Mouse (Mus musculus) fat pad, adult 2 months (tissue): ENCODE measurements around the gene Nif3l1.

Experiments
- DNase-seq: peaks from one replicate; pipeline ENCODE4 v3.0.0-alpha.2; 2011; ENCODE audit warnings: low read depth, low spot score; ENCODE audit errors: extremely low read depth

The Nif3l1 gene

DNA sequence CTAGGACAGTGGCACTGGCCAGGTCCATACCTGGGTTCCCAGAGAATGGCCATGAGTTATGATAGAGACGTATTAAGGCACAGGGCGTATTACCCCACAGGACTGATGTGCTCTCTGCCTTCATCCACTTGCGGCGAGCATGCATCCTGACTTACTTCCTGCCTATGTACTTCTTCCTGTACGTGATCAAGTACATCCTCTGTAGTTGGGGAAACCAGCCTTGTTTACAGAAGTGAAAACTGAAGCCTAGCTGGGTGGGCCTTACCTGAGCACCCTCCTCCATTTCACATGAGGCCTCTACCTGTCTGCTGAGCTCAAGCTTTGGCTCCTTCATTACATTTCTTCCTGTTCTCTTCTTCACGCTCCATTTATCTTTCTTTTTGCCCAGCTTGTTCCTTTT is 9.4 kb downstream of the Nif3l1 start:
- no peak for DNase-seq

DNA sequence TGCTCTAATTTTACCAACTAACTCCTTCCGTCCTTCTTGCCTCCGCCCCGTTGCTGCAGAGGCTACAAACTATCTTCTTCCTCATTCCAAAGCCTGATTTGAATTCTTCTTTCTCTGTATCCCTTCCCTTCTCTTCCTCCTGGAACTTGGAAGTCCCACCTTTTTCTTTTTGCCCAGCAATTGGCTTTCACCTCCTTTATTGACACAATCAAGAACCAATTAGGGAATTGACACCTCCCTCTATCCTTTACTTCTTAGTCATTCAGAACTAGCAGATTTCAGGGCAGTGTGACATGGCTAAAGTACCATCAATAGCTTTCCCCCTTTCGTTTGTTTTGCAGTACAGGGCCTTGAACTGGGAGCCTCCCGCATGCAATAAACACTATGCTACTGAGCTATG is 13.2 kb downstream of the Nif3l1 start:
- DNase-seq = no peak

DNA sequence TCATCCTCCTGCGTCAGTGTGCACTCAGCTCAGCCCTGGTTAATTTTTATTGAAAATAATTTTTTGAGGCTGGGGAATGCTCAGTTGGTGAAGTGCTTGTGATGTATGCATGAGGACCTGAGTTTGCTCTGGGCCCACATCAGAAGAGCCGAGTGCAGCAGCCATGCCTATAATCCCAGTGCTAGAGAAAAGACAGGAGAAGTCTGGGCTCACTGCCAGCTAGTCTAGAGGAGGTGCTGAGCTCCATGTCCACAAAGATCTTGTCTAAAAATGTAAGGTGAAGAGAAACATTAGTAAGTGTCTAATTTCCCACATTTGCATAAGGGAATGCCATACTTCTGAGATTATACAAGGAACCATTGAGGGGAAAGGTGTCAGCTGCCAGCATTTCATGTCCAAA is 13.9 kb downstream of the Nif3l1 start:
- DNase-seq = no peak

DNA sequence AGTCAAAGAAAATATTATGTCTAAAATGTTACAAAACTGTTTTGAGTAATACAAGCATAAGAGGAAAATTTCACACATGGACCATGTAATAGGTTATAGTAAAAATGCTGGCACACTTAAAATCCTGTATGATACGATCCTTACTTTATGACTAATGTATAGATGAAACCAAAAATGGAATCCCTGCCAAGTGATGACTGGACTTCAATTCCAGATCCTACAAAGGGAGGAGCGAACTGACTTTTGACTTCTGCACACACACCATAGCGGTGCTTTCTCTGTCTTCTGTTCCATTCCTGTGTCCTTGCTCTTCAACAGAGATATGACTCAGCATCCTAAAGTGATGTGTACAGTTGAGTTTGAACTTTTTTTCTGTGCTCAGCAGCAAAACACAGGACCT is 15.6 kb downstream of the Nif3l1 start:
- no peak for DNase-seq

DNA sequence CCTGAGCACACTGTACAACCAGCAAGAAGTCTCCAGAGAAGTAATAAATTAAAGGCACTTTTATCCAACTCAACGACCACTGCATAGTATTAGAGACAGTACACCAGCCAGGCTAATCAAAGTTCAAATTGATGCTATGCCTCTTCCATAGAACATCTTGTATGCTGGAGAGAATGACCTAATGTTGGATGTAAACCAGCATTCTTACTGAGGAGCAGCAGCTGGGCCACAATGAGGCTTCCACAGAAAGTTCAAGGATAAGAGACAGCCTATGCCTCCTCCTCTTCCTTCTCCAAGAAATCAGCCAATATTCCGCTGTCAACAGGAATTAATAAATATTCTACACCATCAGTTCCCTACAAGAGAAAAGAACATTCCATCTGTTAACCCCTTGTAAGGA is 19.0 kb downstream of the Nif3l1 start:
- DNase-seq = no peak

DNA sequence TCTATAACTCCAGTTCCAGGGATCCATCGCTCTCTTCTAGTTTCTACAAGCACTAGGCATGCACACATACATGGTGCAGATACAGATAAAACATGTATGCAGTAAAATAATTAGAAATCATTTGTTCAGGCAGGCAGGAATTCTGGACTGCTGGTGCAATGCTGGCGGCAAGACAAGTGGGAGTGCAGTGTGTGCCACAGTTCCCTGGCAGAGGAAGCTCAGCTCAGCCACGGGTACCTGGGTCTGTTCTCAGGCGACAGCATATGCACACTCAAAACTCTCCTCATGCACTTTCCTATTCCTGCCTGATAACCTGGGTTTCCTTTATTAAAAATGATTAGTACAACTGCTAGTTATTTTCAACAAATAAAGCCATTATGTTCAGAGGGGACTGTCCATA is 20.1 kb downstream of the Nif3l1 start:
- no peak for DNase-seq

DNA sequence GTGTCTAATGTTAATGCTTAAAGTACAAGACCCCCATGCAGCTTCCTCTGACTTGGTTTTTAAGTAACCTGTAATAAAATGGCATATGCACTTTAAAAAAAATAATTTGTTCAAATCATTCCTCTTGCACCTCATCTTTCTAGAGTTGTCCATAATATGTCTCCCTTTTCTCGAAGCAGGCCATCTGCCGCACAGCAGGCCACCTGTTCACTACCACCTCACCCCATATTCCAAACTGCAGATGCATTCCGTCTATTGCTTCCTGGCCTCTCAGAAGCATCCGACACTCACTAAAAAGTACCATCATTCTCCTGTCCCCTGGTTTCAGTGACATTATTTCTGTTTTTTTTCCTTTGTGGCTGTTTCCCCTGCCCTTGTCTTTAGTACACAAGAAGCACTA is 20.6 kb downstream of the Nif3l1 start:
- DNase-seq = no peak

DNA sequence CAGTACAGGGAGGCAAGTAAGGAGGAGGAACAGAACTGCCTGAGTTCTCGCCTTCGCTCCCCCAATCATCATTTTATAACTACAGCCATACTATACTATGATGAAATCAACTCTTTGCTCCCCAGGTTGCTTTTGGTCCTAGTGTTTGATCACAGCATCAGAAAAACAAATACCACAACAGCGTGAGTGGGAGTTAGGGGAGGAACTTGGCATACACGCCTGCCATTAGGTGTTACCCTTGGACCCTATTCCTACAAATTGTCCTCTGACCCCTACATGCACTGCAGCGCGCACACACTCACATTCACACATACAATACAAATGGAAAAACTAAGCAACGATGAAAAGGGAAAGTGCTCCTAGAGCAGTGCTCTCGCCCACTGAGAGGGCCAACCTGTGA is 30.7 kb downstream of the Nif3l1 start:
- no peak for DNase-seq

DNA sequence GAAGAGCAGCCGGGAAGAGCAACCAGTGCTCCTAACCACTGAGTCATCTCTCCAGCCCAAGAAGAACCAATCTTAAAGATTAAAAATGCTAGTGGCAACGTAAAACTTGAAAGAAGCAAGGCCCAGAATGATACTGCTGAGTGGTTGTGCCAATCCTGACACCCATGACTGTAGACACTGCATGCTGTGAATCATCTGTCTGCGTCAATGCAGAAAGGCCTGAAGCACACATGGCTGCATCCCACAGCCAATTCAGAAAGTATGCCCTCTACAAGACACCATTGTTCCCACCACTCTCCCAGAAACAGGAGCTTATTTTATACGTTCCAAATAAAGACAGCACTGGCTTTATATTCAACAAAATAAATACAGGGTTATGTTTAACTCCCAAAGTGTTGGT is 37.7 kb downstream of the Nif3l1 start:
- no peak for DNase-seq

DNA sequence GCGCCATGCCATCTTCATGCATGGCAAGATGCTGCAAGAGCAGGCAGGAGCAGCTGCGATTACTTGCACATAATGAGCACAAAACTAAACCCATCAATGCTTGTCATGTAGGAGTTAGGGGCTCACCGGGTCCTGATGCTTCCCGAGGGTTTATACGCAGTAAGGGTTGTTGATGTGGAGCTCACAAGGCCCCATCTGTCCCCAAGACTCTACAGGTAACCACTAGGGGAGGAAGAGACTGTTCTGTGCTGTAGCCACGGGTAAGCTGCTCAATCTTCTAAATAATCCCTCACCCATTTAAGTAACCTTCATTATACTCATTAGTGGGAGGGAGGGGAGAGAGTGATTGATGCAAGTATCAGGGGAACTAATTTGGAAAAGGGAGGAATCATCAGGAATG is 50.7 kb downstream of the Nif3l1 start:
- no peak for DNase-seq

DNA sequence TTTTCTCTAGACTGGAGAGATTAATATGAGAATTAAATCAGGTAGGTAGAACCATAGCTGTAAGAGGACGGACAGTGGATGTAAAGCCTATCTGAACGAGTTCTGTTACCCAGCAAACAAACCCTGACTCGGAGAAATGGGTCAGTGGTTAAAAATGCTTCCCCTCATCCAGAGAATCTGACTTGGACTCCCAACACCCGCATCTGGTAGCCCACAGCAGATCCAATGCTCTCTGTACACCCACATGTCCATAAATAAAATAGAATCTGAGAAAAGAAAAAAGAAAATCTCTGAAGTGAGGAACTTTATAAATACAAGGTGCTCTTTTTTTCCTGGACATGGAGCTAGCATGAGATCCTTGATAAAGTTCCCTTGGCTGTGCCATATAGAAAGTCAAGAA is 52.7 kb downstream of the Nif3l1 start:
- DNase-seq = no peak

DNA sequence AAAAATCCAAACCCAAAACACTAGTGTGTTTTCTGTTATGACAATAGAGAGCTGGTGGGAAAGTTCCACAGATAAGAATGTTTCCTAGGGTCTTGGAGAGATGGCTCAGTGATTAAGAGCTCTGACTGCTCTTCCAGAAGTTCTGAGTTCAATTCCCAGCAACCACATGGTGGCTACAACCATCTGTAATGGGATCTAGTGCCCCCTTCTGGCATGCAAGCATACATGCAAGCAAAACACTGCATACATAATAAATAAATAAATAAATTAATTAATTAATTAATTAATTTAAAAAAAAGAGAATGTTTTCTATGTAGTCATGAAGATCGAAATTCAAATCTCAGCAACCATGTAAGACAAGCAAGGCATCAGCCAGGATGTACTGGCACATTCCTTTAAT is 53.8 kb downstream of the Nif3l1 start:
- no peak for DNase-seq

DNA sequence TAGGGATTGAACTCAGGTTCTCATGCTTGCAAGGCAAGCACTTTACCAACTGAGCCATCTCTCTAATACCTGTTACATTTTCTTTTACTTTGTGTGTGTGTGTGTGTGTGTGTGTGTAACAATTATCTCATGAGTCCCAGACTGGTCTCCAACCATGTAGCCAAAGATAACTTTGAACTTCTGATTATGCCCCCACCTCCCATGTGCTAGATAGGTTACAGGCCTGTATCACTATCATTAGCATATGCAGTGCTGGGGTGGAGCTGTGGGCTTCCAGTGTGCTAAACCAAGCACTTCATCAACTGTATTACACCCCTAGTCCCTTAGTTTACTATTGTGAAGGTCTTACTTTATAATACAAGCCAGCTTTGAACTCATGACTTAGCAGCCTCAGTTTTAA is 58.2 kb downstream of the Nif3l1 start:
- DNase-seq = no peak

DNA sequence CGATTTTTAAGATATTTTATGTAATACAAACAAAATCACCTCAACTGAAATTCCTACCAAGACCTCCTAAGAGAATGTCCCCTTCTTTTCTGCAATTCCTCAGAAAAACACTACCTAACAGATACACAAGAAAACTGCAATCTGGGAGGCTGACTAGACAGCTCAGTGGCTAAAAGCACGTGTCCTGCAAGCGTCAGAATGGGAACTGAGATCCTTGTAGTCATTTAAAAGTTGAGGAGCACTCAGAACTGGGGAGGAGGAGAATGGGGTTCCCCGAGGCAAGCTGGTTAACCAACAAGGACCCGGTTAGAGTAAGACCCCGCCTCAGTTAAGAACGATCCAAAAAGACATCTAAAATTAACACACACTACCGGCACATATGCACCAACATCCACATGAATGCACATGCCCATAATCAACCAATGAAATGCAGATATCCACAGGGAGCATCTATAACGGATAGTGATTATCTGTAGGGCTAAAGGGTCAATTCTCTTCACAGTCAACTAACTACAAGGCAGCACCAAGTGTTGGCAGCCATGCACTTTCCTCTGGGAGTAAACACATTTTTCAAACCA is 58.9 kb downstream of the Nif3l1 start:
- DNase-seq = no peak

DNA sequence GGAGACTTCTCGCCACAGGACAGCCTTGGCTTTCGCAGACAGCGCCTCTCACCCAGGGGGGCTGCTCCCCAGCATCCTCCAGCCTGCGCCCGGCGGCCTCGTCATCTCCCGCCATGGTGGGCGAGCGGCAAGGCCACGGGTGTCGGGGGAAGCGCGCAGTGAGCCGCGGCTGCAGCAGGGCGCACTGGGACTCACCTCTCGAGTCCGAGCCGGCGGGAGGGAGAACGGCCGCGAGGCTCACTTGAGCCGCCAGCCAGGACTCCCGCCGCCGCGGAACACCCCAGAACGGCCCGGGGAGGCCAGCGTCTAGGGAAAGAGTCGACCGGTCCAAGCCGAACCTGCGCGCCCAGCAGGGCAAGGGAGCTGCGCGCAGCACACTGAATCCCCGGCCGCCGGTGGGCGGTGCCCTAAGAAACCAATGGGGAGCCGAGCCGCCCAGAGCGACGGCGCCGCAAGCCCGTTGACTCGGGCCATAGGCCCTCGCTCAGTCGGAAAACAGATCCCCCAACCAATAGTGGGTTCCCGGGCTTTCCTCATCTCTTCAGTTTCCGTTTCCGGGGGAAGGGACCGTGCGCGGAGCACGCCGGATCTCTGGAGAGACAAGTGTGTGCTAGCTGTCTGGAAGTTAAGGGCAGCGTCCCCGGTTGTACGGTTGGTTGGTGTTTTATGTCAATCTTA is 59.8 kb downstream of the Nif3l1 start, which contains the start of gene Orc2:
Orc2 (minus strand) TSS at position 533 of the 678 bp plus-strand sequence.
- peak; percentile 30 for DNase-seq

DNA sequence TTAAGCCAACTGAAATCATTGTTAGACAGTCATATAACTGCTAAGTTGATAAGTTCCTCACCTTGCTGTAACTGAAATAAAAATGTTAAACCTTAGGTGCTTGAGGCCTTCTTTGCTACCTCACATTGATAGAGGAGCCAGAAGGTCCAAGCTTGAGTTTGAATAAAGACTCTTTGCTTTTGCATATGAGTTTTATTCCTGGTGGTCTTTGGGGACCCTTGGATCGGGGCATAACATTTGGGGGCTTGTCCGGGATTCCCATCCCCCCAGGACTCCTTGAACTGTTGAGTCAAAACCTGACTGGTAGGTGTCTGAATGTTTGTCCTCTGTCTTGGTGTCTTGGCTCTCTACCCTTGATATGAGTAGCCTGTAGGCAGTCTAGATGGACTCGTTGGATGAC is 62.3 kb downstream of the Nif3l1 start:
- DNase-seq = no peak
